Mouse (Mus musculus) bone marrow macrophage, adult 2 months (primary cell): ENCODE data around the gene Zfp39.

Source experiments
- CTCF ChIP-seq: IDR thresholded peaks from 2 replicates; pipeline ENCODE4 v1.5.1; 2012; ENCODE audit warnings: low read depth, mild to moderate bottlenecking, low read length, moderate library complexity
- POLR2A ChIP-seq: IDR thresholded peaks from 2 replicates; pipeline ENCODE4 v1.6.1; 2012; ENCODE audit warnings: mild to moderate bottlenecking, low read depth, low read length, borderline replicate concordance

GRCm38 (mm10) chr11:58929641-58930040, 25.6 kb upstream of the Zfp39 start:
- TF ChIP-seq POLR2A (no peak), CTCF (no peak)
